Mouse (Mus musculus) kidney, postnatal 0 days (tissue): ENCODE measurements around the gene Cdc42ep1. TPM values are rescaled to one million over a fixed set of nuclear protein-coding genes. Genes with fewer than 3 reads are reported as not detected.
A peak's percentile ranks its signal among the peaks of the same experiment; 100 is the strongest.

Experiments
- ATAC-seq: fragments of 200-750 bp; cut with Nextera tagmentation; replicated peaks from 2 replicates; pipeline ENCODE4 v1.8.0; 2017; ENCODE audit warnings: low read depth, moderate number of reproducible peaks, moderate TSS enrichment, moderate library complexity; ENCODE audit not compliant: low FRiP score
- DNase-seq: peaks from one replicate; pipeline ENCODE4 v3.0.0-alpha.2; 2016; ENCODE audit warnings: low spot score
- H3K27ac ChIP-seq: fragments of 300-500 bp; sonication (generic); 2 replicates; pipeline ENCODE4 v1.5.1; 2014; ENCODE audit warnings: mild to moderate bottlenecking
- H3K27me3 ChIP-seq: fragments of 300-500 bp; sonication (generic); 2 replicates; pipeline ENCODE4 v1.6.1; 2014; ENCODE audit warnings: low read length, mixed read lengths; ENCODE audit not compliant: insufficient read depth
- H3K36me3 ChIP-seq: fragments of 300-500 bp; sonication (generic); 2 replicates; pipeline ENCODE4 v1.6.1; 2014; ENCODE audit warnings: low read length, mixed read lengths; ENCODE audit not compliant: insufficient read depth
- H3K4me1 ChIP-seq: fragments of 300-500 bp; sonication (generic); replicated peaks from 2 replicates; pipeline ENCODE4 v1.6.1; 2014; ENCODE audit warnings: antibody characterized with exemption, low read length, mixed read lengths; ENCODE audit not compliant: insufficient read depth
- H3K4me2 ChIP-seq: fragments of 300-500 bp; sonication (generic); 2 replicates; pipeline ENCODE4 v1.6.1; 2014; ENCODE audit warnings: mild to moderate bottlenecking, low read length, moderate library complexity, mixed read lengths
- H3K4me3 ChIP-seq: fragments of 300-500 bp; sonication (generic); replicated peaks from 2 replicates; pipeline ENCODE4 v1.5.1; 2014; ENCODE audit warnings: low read depth, low read length
- H3K9ac ChIP-seq: fragments of 300-500 bp; sonication (generic); 2 replicates; pipeline ENCODE4 v1.6.1; 2014; ENCODE audit warnings: low read depth, low read length
- H3K9me3 ChIP-seq: fragments of 300-500 bp; sonication (generic); replicated peaks from 2 replicates; pipeline ENCODE4 v1.6.1; 2016; ENCODE audit warnings: low read length, inconsistent platforms, mixed read lengths
- CTCF ChIP-seq: IDR thresholded peaks from 2 replicates; pipeline ENCODE4 v1.5.1; 2016; ENCODE audit warnings: antibody characterized with exemption, low read depth, mild to moderate bottlenecking, moderate library complexity
- WGBS: fragments of 180-500 bp; shearing (Covaris S2); extraction: QIAGEN DNeasy Blood & Tissue Kit; methylation state at CpG from one replicate; pipeline ENCODE4 v1.1.7; 2014; 5-methylcytosine and 5-hydroxymethylcytosine counted together
- polyA plus RNA-seq: library from polyadenylated mRNA; unstranded; fragments of >200 nt; fragmentation: Nextera tagmentation; extraction: Ambion mirVana; gene quantifications from 2 replicates; pipeline ENCODE4 v1.2.1, GENCODE M21; 2015

Cdc42ep1 gene
- polyA plus RNA-seq, 1 experiment from 2014 or later = 57.1 TPM

GRCm38 (mm10) chr15:78850059-78850824 lies 7.8 kb downstream of the Cdc42ep1 start:
- ATAC-seq = peak; percentile 20
- H3K4me1 ChIP-seq = peaks cover 15% of the 10 kb centered on the region
- H3K9ac ChIP-seq = no peak overlapping the region
- peak overlapping the region; percentile 8; the same call in 1 of the 2 replicates for H3K27ac ChIP-seq
- H3K4me2 ChIP-seq = no peak overlapping the region
- H3K27me3 ChIP-seq = no peaks in the 10 kb centered on the region
- peaks cover 14% of the 10 kb centered on the region; the same call in 1 of the 2 replicates for H3K36me3 ChIP-seq
- DNase-seq = no peak
- 57% methylated on average over 15 of the region's 15 CpGs for WGBS
- TF ChIP-seq CTCF = no peak
- H3K9me3 ChIP-seq = no peaks in the 10 kb centered on the region
- H3K4me3 ChIP-seq = no peak overlapping the region

DNA sequence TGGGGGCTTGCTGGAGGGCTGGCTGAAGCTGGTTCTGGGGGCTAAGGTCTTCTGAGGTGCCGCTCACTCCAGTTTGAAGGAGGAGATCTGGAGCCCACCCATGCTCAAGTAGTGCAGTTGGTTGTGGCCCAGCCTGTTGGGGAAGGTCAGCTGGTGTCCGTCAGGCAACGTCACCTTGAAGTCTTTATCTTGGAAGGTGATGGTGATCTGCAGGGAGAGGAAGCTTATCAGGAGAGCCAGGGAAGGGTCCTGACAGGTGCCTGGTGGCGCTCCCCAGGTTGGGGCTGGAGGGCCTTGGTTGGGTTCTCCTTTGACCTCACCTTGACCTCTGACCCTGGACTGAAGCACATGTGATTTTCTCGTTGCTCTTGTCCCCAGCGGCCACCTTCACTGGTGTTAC lies 8.5 kb downstream of the Cdc42ep1 start:
- Histone ChIP-seq H3K36me3 (peaks cover 14% of the 10 kb centered on the region; the same call in 1 of the 2 replicates), H3K4me2 (no peak overlapping the region), H3K9me3 (no peaks in the 10 kb centered on the region), H3K27ac (no peak overlapping the region), H3K4me1 (peaks cover 8% of the 10 kb centered on the region), H3K4me3 (no peak overlapping the region), H3K27me3 (no peaks in the 10 kb centered on the region), H3K9ac (no peak overlapping the region)
- no peak for TF ChIP-seq CTCF
- ATAC-seq (no peak), DNase-seq (no peak)
- 62% methylated on average over 6 of the region's 6 CpGs for WGBS

- Histone ChIP-seq H3K4me1 (0 out of 2 replicates have a peak, but pooled peaks cover 3% of the 10 kb centered on the region), H3K4me2 (no peak overlapping the region), H3K27ac (no peak overlapping the region), H3K4me3 (no peak overlapping the region), H3K36me3 (peaks cover 14% of the 10 kb centered on the region; the same call in 1 of the 2 replicates), H3K27me3 (no peaks in the 10 kb centered on the region), H3K9ac (no peak overlapping the region), H3K9me3 (no peaks in the 10 kb centered on the region)
- DNase-seq (peak; percentile 93), ATAC-seq (peak; percentile 40)
- WGBS = 13% methylated on average over 13 of the region's 13 CpGs
- TF ChIP-seq CTCF = peak; percentile 94
Observed at GRCm38 (mm10) chr15:78851505-78852153, 9.2 kb downstream of the Cdc42ep1 start.

GRCm38 (mm10) chr15:78855303-78855965 lies 13.0 kb downstream of the Cdc42ep1 start, which contains the start of gene Lgals2:
TSS of gene Lgals2 (minus strand) at chr15:78855529.
- Histone ChIP-seq H3K36me3 (no peaks in the 10 kb centered on the region), H3K4me1 (0 out of 2 replicates have a peak, but pooled peaks cover 3% of the 10 kb centered on the region), H3K27me3 (no peaks in the 10 kb centered on the region), H3K27ac (no peak within 1 kb of the TSS), H3K4me2 (no peak within 1 kb of the TSS), H3K9ac (no peak within 1 kb of the TSS), H3K9me3 (no peaks in the 10 kb centered on the region), H3K4me3 (no peak within 1 kb of the TSS)
- 62% methylated on average over 8 of the region's 8 CpGs for WGBS
- ATAC-seq = no peak
- TF ChIP-seq CTCF = no peak
- no peak for DNase-seq

- H3K9me3 ChIP-seq = no peaks in the 10 kb centered on the region
- H3K27ac ChIP-seq = no peak overlapping the region
- H3K27me3 ChIP-seq = no peaks in the 10 kb centered on the region
- H3K4me2 ChIP-seq = no peak overlapping the region
- TF ChIP-seq CTCF = no peak
- no peak overlapping the region for H3K9ac ChIP-seq
- ATAC-seq = no peak
- DNase-seq = no peak
- no peaks in the 10 kb centered on the region for H3K4me1 ChIP-seq
- 67% methylated on average over 7 of the region's 7 CpGs for WGBS
- no peak overlapping the region for H3K4me3 ChIP-seq
- no peaks in the 10 kb centered on the region for H3K36me3 ChIP-seq
Observed at GRCm38 (mm10) chr15:78857009-78857408, 14.6 kb downstream of the Cdc42ep1 start.

- no peak overlapping the region for H3K27ac ChIP-seq
Observed at GRCm38 (mm10) chr15:78859311-78859710, 16.9 kb downstream of the Cdc42ep1 start.

More at GRCm38 (mm10) chr15:78859311-78859710, 16.9 kb downstream of the Cdc42ep1 start:
- H3K27me3 ChIP-seq = no peaks in the 10 kb centered on the region
- peaks cover 10% of the 10 kb centered on the region for H3K4me1 ChIP-seq
- ATAC-seq (no peak), DNase-seq (no peak)
- no peaks in the 10 kb centered on the region for H3K9me3 ChIP-seq
- 65% methylated on average over 4 of the region's 4 CpGs for WGBS
- 0 out of 2 replicates have a peak overlapping the region, but pooled peaks have one; percentile 2 for H3K9ac ChIP-seq
- H3K4me3 ChIP-seq = no peak overlapping the region
- TF ChIP-seq CTCF = no peak
- no peak overlapping the region for H3K4me2 ChIP-seq
- H3K36me3 ChIP-seq = no peaks in the 10 kb centered on the region
